Mouse (Mus musculus) liver, adult 2 months (tissue): ENCODE results near the gene Eva1b. TPM values are rescaled to one million over a fixed set of nuclear protein-coding genes. Genes with fewer than 3 reads are reported as not detected.

Source experiments
- DNase-seq: peaks from one replicate; pipeline ENCODE4 v3.0.0-alpha.2; 2011; ENCODE audit warnings: low read depth, low spot score; ENCODE audit errors: extremely low read depth
- H3K27ac ChIP-seq: fragments of 200-500 bp; replicated peaks from 2 replicates; pipeline ENCODE4 v1.5.1; 2012; ENCODE audit warnings: low read depth, mild to moderate bottlenecking, control low read depth, inconsistent platforms, low read length; ENCODE audit not compliant: insufficient read depth
- H3K27me3 ChIP-seq: fragments of 200-500 bp; 2 replicates; pipeline ENCODE4 v1.6.1; 2012; ENCODE audit warnings: mild to moderate bottlenecking, moderate library complexity, low read length, inconsistent platforms; ENCODE audit not compliant: control insufficient read depth, insufficient read depth
- H3K36me3 ChIP-seq: fragments of 200-500 bp; 2 replicates; pipeline ENCODE4 v1.6.1; 2012; ENCODE audit warnings: low read length, inconsistent platforms; ENCODE audit not compliant: control insufficient read depth, insufficient read depth
- H3K4me1 ChIP-seq: fragments of 200-500 bp; 2 replicates; pipeline ENCODE4 v1.6.1; 2011; ENCODE audit warnings: low read length; ENCODE audit not compliant: control insufficient read depth, insufficient read depth
- H3K4me3 ChIP-seq: fragments of 200-500 bp; 2 replicates; pipeline ENCODE4 v1.5.1; 2011; ENCODE audit warnings: low read depth, mild to moderate bottlenecking, control low read depth, low read length, moderate library complexity; ENCODE audit not compliant: insufficient read depth
- H3K79me2 ChIP-seq: fragments of 200-500 bp; 2 replicates; pipeline ENCODE4 v1.6.1; 2012; ENCODE audit warnings: inconsistent platforms, mild to moderate bottlenecking, low read length, moderate library complexity; ENCODE audit not compliant: control insufficient read depth, insufficient read depth
- H3K9ac ChIP-seq: fragments of 200-500 bp; 2 replicates; pipeline ENCODE4 v1.6.1; 2012; ENCODE audit warnings: low read depth, mild to moderate bottlenecking, control low read depth, inconsistent platforms, low read length
- CTCF ChIP-seq: fragments of 200-500 bp; IDR thresholded peaks from 2 replicates; pipeline ENCODE4 v1.5.1; 2011; ENCODE audit warnings: low read depth, low read length, control low read depth
- POLR2A ChIP-seq: fragments of 200-500 bp; IDR thresholded peaks from 2 replicates; pipeline ENCODE4 v1.6.1; 2011; ENCODE audit warnings: low read length, control low read depth; ENCODE audit not compliant: insufficient read depth; ENCODE audit errors: extremely low read depth
- WGBS: fragments of 180-500 bp; shearing (Covaris S2); methylation state at CpG from one replicate; pipeline ENCODE4 v1.1.7; 2018; 5-methylcytosine and 5-hydroxymethylcytosine counted together
- polyA plus RNA-seq: library from polyadenylated mRNA; depleted of rRNA; stranded (reverse); fragments of >200 nt; gene quantifications from 2 replicates; pipeline ENCODE4 v1.2.3, GENCODE M21; 2012
- total RNA-seq: library from RNA; depleted of rRNA; stranded (reverse); fragments of >200 nt; gene quantifications from 2 replicates; pipeline ENCODE4 v1.2.3, GENCODE M21; 2014

The Eva1b gene
- total and polyA plus RNA-seq, 2 experiments: 8.0 to 18.1 TPM

DNA sequence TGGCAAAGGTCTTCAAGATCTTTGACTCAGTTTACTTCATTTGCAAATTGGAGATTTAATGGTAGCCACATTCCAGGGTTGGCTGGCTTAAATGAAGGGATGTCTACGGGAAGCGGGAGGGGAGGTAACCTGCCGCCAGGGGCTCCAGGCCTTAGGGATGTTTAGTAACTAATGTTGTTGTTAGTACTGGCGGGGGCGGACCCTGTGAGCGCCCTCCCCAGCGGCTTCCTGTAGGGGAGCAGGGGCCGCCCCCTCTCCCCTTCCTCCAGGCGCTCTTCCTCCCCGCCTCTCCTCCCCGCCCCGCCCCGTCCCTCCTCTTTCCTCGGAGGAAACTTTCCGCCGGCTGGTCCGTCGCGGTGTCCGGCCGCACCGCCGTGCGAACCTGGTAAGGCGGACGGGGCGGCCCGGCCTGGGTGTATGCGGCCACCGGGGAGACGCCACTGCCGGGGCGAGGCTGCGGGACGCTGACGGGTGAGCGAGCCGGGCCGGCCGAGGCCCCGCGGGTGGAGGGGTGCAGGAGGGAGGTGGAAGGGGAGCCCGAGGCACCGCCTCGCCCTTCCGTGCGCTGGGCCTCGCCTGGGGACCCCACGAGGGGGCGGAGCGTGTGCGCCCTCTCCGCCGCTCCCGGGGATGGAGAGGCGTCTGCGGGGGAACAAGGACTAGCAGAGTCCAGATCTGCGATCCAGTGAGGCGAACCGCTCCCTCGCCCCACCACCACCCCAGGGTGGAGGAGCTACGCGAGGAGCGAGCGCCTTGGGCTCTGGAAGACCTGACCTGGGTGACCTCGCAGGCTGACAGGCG lies 817 bp downstream of the Eva1b start:
- Histone ChIP-seq H3K36me3 (no peaks in the 10 kb centered on the region), H3K4me3 (peak overlapping the region; percentile 83), H3K4me1 (peaks cover 6% of the 10 kb centered on the region; the same call in 1 of the 2 replicates), H3K79me2 (no peaks in the 10 kb centered on the region), H3K27me3 (no peaks in the 10 kb centered on the region), H3K9ac (peak overlapping the region; percentile 89), H3K27ac (peak overlapping the region; percentile 74)
- no peak for DNase-seq
- WGBS: 5% methylated on average over 63 of the region's 67 CpGs
- TF ChIP-seq CTCF (peak; percentile 17; the same call in 1 of the 2 replicates), POLR2A (0 out of 2 replicates have a peak, but pooled peaks have one; percentile 53)

DNA sequence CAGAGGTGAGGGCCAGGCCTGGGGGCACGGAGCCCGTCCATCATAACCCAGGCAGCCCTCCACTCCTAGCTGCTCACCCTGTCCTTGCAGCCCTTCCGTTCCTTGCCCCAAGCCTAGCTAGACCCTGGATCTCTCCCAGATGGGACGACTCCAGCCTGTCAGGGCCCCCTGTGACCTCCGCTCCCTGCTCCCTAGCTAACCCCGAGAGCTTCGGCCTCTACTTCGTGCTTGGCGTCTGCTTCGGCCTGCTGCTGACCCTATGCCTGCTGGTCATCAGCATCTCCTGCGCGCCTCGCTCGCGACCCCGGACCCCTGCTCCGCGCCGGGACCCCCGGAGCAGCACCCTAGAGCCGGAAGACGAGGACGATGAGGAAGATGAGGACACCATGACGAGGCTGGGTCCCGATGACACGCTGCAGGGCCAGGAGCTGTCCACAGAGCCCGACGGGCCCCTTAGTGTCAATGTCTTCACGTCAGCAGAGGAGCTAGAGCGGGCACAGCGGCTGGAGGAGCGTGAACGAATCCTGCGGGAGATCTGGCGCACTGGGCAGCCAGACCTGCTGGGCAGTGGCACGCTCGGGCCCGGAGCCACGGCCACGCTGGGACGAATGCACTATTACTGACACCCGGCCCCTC lies 1.6 kb downstream of the Eva1b start:
- Histone ChIP-seq H3K36me3 (no peaks in the 10 kb centered on the region), H3K4me3 (peak overlapping the region; percentile 83), H3K79me2 (no peaks in the 10 kb centered on the region), H3K27ac (peak overlapping the region; percentile 74), H3K9ac (peak overlapping the region; percentile 89), H3K27me3 (no peaks in the 10 kb centered on the region), H3K4me1 (peaks cover 6% of the 10 kb centered on the region; the same call in 1 of the 2 replicates)
- 56% methylated on average over 42 of the region's 42 CpGs for WGBS
- TF ChIP-seq POLR2A: no peak
- no peak for TF ChIP-seq CTCF
- DNase-seq: no peak

DNA sequence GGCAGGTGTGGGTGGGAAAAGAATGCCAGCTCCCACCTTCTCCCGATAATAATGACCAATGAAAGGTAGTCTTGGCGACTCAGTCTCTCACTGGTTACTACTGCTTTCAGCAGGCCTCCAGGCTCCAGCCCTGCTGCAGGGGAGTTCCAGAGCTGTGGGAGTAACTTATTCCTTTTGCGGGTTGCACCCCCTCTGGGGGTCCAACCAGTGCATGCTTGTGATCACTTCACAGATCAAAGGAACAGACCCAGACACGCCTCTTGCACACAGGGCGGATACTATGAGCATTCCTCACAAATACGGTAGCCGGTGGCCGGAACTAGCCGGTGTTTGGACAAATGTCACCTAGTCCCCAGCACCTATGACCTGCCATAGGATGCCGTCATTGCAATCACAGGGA lies 2.3 kb downstream of the Eva1b start:
- Histone ChIP-seq H3K36me3 (no peaks in the 10 kb centered on the region), H3K27me3 (no peaks in the 10 kb centered on the region), H3K4me3 (peak overlapping the region; percentile 83), H3K4me1 (peaks cover 6% of the 10 kb centered on the region; the same call in 1 of the 2 replicates), H3K27ac (peak overlapping the region; percentile 74), H3K79me2 (no peaks in the 10 kb centered on the region), H3K9ac (peak overlapping the region; percentile 89)
- WGBS: 75% methylated on average over 10 of the region's 10 CpGs
- TF ChIP-seq CTCF: no peak
- no peak for TF ChIP-seq POLR2A
- no peak for DNase-seq

DNA sequence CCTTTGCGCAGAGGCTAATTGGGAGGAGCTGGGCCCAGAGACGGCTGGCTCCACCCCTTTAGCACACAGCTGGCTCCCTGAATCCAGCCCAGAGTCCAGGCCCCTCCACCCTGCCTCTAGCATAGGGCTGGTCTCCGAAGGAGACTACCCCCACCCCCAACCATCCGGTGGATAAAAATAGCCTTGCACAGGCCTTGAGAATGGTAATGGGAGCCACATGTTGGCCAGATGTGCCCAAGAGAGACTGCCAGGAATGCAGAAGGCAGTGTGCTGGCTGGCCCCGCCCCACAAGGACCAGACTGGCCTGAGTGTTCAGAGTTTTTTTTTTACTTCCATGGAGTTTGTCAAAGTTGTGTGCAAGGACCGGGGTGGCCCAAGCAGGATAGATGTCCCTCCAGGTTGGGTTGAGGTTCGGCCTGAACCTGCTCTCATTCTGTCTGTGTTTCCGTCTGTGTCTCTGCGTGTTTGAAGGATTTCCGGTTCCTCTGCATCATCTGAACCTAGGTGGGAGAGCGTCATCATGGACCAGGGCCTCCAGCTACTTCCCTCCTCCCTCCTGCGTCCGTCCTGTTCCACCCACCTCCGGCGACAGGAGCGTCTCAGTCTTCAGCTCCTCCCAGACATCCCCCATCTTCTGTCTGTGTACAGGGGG lies 2.9 kb downstream of the Eva1b start:
- Histone ChIP-seq H3K27me3 (no peaks in the 10 kb centered on the region), H3K36me3 (no peaks in the 10 kb centered on the region), H3K4me3 (peak overlapping the region; percentile 22; the same call in 1 of the 2 replicates), H3K4me1 (peaks cover 6% of the 10 kb centered on the region; the same call in 1 of the 2 replicates), H3K79me2 (no peaks in the 10 kb centered on the region), H3K9ac (peak overlapping the region; percentile 6; the same call in 1 of the 2 replicates), H3K27ac (peak overlapping the region; percentile 40)
- WGBS: 74% methylated on average over 16 of the region's 16 CpGs
- DNase-seq: no peak
- TF ChIP-seq CTCF (no peak), POLR2A (no peak)

DNA sequence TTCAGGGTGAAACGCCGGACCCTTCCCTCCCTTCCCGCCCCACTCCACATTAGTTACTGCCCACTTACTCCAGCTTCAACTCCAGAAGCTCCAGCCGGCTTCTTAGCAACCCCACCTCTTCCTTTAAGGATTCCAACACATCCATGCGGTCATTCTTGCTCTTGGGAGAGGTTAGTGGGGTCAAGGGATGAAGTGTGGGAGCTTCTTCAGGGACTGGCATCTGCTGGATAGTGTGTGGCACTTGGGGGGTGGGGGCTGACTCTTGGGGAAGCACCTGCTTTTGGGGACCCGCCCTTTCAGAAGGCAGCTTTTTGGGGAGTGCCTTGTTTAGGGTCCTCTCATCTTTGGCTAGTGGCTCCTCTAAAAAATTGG lies 3.4 kb downstream of the Eva1b start:
- Histone ChIP-seq H3K79me2 (no peaks in the 10 kb centered on the region), H3K27me3 (no peaks in the 10 kb centered on the region), H3K9ac (no peak overlapping the region), H3K4me3 (no peak overlapping the region), H3K36me3 (no peaks in the 10 kb centered on the region), H3K27ac (peak overlapping the region; percentile 40), H3K4me1 (peaks cover 6% of the 10 kb centered on the region; the same call in 1 of the 2 replicates)
- TF ChIP-seq POLR2A (no peak), CTCF (no peak)
- DNase-seq: no peak
- WGBS: 77% methylated on average over 6 of the region's 6 CpGs
